Mouse (Mus musculus) adrenal gland, postnatal 25 days (tissue): Measurements from ENCODE around the gene Ano6. TPM values are rescaled to one million over a fixed set of nuclear protein-coding genes. Genes with fewer than 3 reads are reported as not detected.

Experiments
- DNase-seq: peaks from one replicate; pipeline ENCODE4 v3.0.0; 2021; ENCODE audit warnings: mixed read lengths
- total RNA-seq: library from RNA; stranded (reverse); gene quantifications from 2 replicates; pipeline ENCODE4 v1.2.3, GENCODE M21; 2021

The Ano6 gene
- total RNA-seq, 1 experiment from 2014 or later: 75.4 TPM

GRCm38 (mm10) chr15:95768703-95769102 lies 21.9 kb upstream of the Ano6 start:
- no peak for DNase-seq

- peak; percentile 37 for DNase-seq
These were observed 21.1 kb upstream of the Ano6 start for GRCm38 (mm10) chr15:95769576-95769975.

- no peak for DNase-seq
These were observed 20.3 kb upstream of the Ano6 start for GRCm38 (mm10) chr15:95770307-95770706.

- DNase-seq: no peak
These were observed 18.3 kb upstream of the Ano6 start for GRCm38 (mm10) chr15:95772374-95772773.

- peak; percentile 80 for DNase-seq
These were observed 17.5 kb upstream of the Ano6 start for GRCm38 (mm10) chr15:95772861-95773836.

GRCm38 (mm10) chr15:95774197-95774596 lies 16.4 kb upstream of the Ano6 start:
- no peak for DNase-seq

GRCm38 (mm10) chr15:95774674-95775414 lies 15.8 kb upstream of the Ano6 start:
- no peak for DNase-seq

- no peak for DNase-seq
These were observed 12.9 kb upstream of the Ano6 start for GRCm38 (mm10) chr15:95777743-95778142.

GRCm38 (mm10) chr15:95778710-95779109 lies 11.9 kb upstream of the Ano6 start:
- no peak for DNase-seq

- no peak for DNase-seq
These were observed 4.0 kb upstream of the Ano6 start for GRCm38 (mm10) chr15:95786624-95787023.

- no peak for DNase-seq
These were observed 3.1 kb upstream of the Ano6 start for GRCm38 (mm10) chr15:95787578-95787977.

GRCm38 (mm10) chr15:95789562-95790528 lies 798 bp upstream of the Ano6 start:
- DNase-seq: peak; percentile 51

- DNase-seq: peak; percentile 53
These were observed 623 bp downstream of the Ano6 start for GRCm38 (mm10) chr15:95791141-95791791.

GRCm38 (mm10) chr15:95791855-95792254 lies 1.2 kb downstream of the Ano6 start:
- DNase-seq: no peak

GRCm38 (mm10) chr15:95792261-95793260 lies 1.9 kb downstream of the Ano6 start:
- no peak for DNase-seq

- no peak for DNase-seq
These were observed 3.3 kb downstream of the Ano6 start for GRCm38 (mm10) chr15:95793748-95794491.

- peak; percentile 58 for DNase-seq
These were observed 4.2 kb downstream of the Ano6 start for GRCm38 (mm10) chr15:95794611-95795565.

GRCm38 (mm10) chr15:95796062-95796461 lies 5.4 kb downstream of the Ano6 start:
- no peak for DNase-seq
